Mouse (Mus musculus) layer of hippocampus, postnatal 36 days (tissue): Measurements from ENCODE around the gene Cdh16. TPM values are rescaled to one million over a fixed set of nuclear protein-coding genes. Genes with fewer than 3 reads are reported as not detected.
"Not testable (repeated sequence)": the region's sequence is repeated elsewhere in the genome, so short reads cannot be mapped to it uniquely, and the experiment has no call there.

Source experiments
- DNase-seq, 2 experiments: peaks; one replicate each; pipeline ENCODE4 v3.0.0; 2022
- total RNA-seq, 2 experiments: library from RNA; stranded (reverse); gene quantifications; 2 replicates each; pipeline ENCODE4 v1.2.3; 2021

Cdh16 gene
- not detected for total RNA-seq

DNA sequence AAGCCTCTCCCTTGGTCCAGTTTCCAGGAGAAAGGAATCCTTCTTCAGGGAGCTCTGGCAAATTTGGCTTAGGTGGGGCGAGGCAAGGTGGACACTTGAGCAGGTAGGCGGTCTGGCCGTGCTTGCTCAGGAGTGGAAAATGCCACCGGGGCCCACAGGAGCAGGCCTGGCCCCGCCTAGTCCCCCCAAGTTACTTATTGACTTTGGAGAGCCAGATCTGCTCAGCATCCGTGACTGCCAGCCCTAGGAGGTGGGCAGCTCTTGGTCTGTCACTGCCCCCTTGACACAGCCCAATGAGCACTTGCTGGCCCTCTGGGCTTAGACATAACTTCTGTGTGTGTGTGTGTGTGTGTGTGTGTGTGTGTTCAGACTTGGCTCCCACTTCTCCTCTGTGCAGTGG is at the start of gene Cdh16:
Gene Cdh16, minus strand, starts transcription at position 236 of the 400 bp plus-strand sequence.
- no peak for DNase-seq

DNA sequence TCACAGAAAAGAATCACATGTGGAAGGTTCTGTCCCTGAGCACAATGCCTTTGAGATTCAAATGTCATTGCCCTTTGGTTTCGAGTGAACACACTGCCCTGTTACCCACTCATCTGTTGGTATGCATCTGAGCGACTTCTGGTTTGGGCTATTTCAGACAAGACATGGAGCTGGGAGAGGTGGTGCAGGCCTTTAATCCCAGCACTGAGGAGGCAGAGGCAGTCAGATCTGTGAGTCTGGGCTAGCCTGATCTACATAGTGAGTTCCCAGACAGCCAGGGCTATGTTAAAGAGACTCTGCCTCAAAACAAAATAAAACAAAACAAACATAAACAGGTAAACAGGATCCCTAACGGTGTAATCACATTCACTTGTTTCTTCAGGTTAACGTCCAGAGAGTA is 31.4 kb upstream of the Cdh16 start:
- no peak for DNase-seq

DNA sequence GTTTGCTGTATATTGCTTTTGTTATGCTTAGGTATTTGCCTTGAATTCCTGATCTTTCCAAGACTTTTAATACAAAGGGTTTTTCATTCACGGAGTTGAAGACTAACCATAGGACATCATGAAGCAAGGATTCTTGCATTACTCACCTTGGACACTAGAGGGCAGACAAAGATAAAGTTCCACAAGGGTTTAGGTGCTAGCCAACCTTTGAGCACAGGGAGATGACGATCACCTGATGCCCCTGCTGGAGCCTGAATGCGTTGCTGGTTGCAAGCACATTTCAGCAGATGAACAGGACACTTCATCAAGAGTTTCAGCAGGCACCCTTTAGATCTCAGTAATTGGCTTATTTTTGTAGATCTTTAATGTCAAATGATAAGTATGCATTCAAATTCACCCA is 30.8 kb upstream of the Cdh16 start:
- peak; percentile 26 to 56 for DNase-seq

DNA sequence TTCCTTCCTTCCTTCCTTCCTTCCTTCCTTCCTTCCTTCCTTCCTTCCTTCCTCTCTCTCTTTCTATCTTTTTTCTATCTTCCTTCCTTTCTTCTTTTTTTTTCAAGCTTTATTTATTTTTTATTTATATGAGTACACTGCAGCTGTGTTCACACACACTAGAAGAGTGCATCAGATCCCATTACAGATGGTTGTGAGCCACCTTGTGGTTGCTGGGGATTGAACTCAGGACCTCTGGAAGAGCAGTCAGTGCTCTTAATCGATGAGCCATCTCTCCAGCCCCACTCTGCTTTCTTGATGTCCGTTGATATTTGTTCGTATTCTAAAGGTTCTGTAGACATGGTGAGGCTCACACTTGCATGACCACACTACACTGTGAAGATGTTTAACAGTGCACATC is 20.0 kb upstream of the Cdh16 start:
- DNase-seq, result not testable (repeated sequence)

DNA sequence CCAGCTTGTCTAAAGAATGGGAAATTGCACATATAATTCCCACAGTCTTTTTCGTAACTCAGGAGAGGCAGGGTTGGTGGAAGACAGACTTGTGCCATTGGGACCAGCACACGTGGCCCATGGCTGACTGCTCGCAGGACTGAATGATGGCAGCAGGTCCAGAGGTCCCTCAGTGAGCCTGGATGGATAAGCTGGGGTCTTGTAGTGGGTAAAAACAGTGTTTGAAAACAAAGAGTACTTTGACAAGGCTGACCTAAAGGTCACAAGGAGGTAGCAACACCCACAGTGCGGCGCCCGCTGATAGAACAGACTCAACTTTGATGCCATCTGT is 18.1 kb upstream of the Cdh16 start:
- no peak for DNase-seq

GRCm38 (mm10) chr8:104641426-104642323 is 17.5 kb upstream of the Cdh16 start, which contains the start of gene Ciao2b:
Gene Ciao2b (minus strand): TSS chr8:104641965.
- peak; percentile 88 to 90 for DNase-seq

- DNase-seq, result no peak
Measured at GRCm38 (mm10) chr8:104640831-104641370, 16.7 kb upstream of the Cdh16 start.

- no peak for DNase-seq
Measured at GRCm38 (mm10) chr8:104640241-104640640, 16.0 kb upstream of the Cdh16 start.

- DNase-seq, result no peak
Measured at GRCm38 (mm10) chr8:104638010-104638409, 13.8 kb upstream of the Cdh16 start.

DNA sequence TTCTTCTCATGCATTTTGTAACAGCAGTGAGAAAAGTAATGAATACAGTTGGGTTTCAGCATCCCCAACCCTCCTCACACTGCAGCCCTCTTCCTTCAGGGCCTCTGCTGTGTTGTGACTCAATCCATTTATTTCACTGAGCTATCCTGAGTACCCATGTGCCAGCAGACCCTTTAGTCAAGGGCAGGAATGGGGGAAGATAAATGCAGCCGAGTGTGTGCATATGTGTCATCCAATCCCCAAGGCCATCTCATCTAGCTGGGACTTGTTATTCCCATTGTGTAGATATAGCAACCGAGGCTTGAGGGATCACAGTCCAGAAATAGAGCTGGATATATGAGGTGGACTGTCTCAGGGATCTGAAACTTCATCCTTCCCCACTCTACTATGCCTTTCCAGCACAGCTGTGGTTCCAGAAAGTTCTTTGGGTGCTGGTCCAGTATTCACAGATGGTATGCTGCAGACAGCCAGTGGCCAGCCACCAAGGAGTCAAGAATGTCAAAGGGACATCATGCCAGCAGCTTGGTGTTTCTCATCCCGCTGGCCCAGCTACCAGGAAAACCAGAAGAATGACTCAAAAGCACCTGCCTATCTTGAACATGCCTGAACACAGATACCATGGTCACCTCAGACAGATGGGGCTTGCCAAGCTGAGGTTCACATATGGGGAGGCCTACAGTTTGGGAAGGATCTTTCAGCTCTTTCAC is 11.0 kb upstream of the Cdh16 start:
- no peak for DNase-seq

- DNase-seq, result no peak
Measured at GRCm38 (mm10) chr8:104633156-104633744, 9.1 kb upstream of the Cdh16 start.

GRCm38 (mm10) chr8:104632486-104632885 is 8.3 kb upstream of the Cdh16 start:
- no peak for DNase-seq

- DNase-seq, result no peak
Measured at GRCm38 (mm10) chr8:104631975-104632374, 7.8 kb upstream of the Cdh16 start.

DNA sequence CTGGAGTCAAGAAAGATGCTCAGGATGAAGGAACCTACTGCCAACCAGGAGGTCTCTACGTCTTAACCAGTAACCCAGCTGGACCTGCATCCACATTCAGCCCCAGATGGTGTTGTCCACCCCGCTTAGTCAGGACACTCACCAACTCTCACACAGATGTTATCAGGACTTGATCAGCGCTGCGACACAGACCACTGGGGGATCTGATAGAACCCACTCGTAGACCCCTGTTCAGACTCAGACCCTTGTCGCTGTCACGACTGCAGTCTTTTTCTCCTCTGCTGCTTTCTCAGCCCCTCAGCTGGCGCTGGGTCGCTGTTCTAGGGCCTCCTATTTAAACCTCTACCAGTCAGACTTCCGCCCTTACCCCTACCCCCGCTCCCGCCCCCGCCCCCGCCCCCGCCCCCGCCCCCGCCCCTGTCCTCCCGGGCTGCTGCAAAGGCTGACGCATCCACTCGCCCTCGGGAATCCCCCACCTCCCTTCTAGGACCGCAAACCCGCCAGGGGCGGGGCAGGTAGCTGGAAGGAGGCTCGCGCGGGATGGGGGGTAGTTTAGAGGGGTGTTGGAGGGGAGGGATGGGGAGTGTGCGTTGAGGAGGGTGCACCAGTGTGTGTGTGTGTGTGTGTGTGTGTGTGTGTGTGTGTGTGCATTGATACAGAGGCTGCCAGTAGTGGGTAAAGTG is 6.9 kb upstream of the Cdh16 start, which contains the start of gene Rrad:
Gene Rrad, minus strand, starts transcription at position 347 of the 683 bp plus-strand sequence.
- DNase-seq, result no peak

GRCm38 (mm10) chr8:104630574-104630973 is 6.4 kb upstream of the Cdh16 start:
- no peak for DNase-seq

DNA sequence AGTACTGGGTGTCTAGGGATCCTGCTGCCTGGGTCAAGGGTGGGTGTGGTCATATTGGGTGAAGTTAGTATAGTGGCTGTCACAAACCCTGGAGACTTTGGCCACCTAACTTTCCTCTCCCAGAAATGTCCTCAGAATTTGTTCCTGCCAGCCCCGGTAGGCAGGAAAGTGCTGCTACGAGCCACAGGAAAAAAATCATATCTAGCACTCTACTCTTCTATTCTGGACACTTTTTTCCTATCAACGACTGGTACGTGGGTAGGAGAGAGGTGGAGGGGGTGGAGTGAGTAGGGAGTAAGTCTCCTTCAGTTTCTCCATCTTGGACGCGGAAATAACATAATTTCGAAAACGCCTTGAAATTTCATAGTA is 5.9 kb upstream of the Cdh16 start:
- no peak for DNase-seq

DNA sequence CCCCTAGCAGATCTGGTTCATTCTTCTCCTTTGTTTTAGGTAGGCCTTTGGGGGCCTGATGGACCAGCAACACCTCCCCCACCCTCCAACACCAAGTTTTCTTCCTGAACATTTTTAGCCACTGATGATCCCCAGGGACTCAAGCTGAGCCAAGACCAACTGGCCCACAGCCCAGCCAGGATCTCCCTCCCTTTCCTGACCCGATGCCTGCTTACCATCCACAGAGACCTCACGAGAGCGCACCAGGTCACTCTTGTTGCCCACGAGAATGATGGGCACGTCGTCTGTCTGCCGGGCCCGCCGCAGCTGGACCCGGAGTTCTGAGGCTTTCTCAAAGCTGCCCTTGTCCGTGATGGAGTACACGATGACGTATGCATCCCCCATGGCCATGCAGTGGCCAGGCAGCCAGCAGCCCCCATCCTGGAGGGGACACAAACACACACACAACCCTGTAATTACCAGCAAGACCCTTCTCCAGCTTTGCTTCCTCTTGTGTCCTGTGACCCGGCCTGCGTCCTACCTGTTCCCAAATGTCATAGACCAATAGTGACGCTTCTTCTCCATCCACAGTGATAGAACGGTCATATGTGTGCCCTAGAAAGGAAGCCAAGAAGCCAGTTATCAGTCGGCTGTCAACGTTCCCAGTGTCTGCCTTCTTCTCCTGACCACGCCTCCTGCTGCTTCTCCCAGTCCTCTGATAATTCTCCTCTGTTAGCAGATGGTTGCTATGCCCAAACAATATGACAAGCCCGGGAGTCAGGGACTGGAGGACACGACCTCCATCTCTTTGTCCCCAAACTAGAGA is 5.3 kb upstream of the Cdh16 start:
- no peak for DNase-seq

- DNase-seq, result no peak
Measured at GRCm38 (mm10) chr8:104628402-104628801, 4.2 kb upstream of the Cdh16 start.

GRCm38 (mm10) chr8:104627065-104627740 is 3.0 kb upstream of the Cdh16 start:
- no peak for DNase-seq

DNA sequence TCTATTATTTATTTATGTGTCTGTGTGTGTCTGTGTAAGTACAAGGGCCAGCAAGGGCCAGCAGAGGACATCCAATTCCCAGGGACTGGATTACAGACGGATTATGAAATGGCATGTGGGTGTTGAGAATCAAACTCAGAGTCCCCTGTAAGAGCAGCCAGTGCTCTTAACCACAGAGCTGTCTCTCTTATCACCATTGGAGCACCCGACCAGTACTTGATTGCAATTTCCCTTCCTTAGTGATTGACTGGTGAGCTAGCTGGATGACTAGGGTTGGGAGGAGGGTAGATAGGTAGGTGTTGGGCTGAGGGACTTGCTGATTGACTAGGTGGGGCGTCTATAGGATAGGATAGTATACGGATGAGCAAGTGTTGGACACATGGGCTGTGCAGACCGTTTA is 3.4 kb downstream of the Cdh16 start:
- no peak for DNase-seq

- no peak for DNase-seq
Measured at GRCm38 (mm10) chr8:104613119-104613518, 11.1 kb downstream of the Cdh16 start.
